Mouse (Mus musculus) liver, embryonic 14.5 days (tissue): ENCODE results near the gene Ndufab1. TPM values are rescaled to one million over a fixed set of nuclear protein-coding genes. Genes with fewer than 3 reads are reported as not detected.

Experiments
- ATAC-seq: fragments of 200-750 bp; cut with Nextera tagmentation; 2 replicates; pipeline ENCODE4 v1.8.0; 2017; ENCODE audit warnings: moderate number of reproducible peaks, mild to moderate bottlenecking, moderate library complexity; ENCODE audit not compliant: insufficient read depth
- DNase-seq, 3 experiments: peaks; one replicate each; pipeline ENCODE4 v3.0.0-alpha.2; 2012 to 2013; ENCODE audit warnings: low read depth in 3 of 3, low spot score in 3 of 3
- H3K27ac ChIP-seq: fragments of 300-500 bp; sonication (generic); 2 replicates; pipeline ENCODE4 v1.5.1; 2014; ENCODE audit warnings: moderate library complexity, mild to moderate bottlenecking, control low read depth, inconsistent platforms
- H3K27me3 ChIP-seq: fragments of 300-500 bp; sonication (generic); 2 replicates; pipeline ENCODE4 v1.6.1; 2014; ENCODE audit warnings: mild to moderate bottlenecking, low read length, moderate library complexity; ENCODE audit not compliant: control insufficient read depth, insufficient read depth
- H3K36me3 ChIP-seq: fragments of 300-500 bp; sonication (generic); replicated peaks from 2 replicates; pipeline ENCODE4 v1.6.1; 2014; ENCODE audit warnings: low read depth; ENCODE audit not compliant: control insufficient read depth, insufficient read depth
- H3K4me1 ChIP-seq, 2 experiments: fragments of 200-500 bp in 1 of 2; fragments of 300-500 bp in 1 of 2; sonication (generic) in 1 of 2; replicated peaks; 2 replicates each; pipeline ENCODE4 v1.6.1; 2012 to 2014; ENCODE audit warnings: antibody characterized with exemption in 1 of 2, inconsistent platforms in 1 of 2, low read length in 1 of 2; ENCODE audit not compliant: control insufficient read depth in 2 of 2, insufficient read depth in 2 of 2
- H3K4me2 ChIP-seq: fragments of 300-500 bp; sonication (generic); 2 replicates; pipeline ENCODE4 v1.6.1; 2014; ENCODE audit warnings: low read depth, mild to moderate bottlenecking, control low read depth, moderate library complexity
- H3K4me3 ChIP-seq, 2 experiments: fragments of 200-500 bp in 1 of 2; fragments of 300-500 bp in 1 of 2; sonication (generic) in 1 of 2; 2 replicates each; pipeline ENCODE4 v1.5.1; 2012 to 2014; ENCODE audit warnings: low read depth in 2 of 2, low read length in 2 of 2, mild to moderate bottlenecking in 2 of 2, control low read depth in 1 of 2, inconsistent platforms in 1 of 2, moderate library complexity in 1 of 2; ENCODE audit not compliant: insufficient read depth in 1 of 2
- H3K9ac ChIP-seq: fragments of 300-500 bp; sonication (generic); replicated peaks from 2 replicates; pipeline ENCODE4 v1.6.1; 2014; ENCODE audit warnings: mild to moderate bottlenecking, control low read depth, moderate library complexity
- H3K9me3 ChIP-seq: fragments of 300-500 bp; sonication (generic); 2 replicates; pipeline ENCODE4 v1.6.1; 2016; ENCODE audit warnings: low read length, mixed read lengths; ENCODE audit not compliant: control insufficient read depth
- CTCF ChIP-seq: IDR thresholded peaks from 2 replicates; pipeline ENCODE4 v1.5.1; 2016; ENCODE audit warnings: antibody characterized with exemption, low read depth, control low read depth
- EP300 ChIP-seq: IDR thresholded peaks from 2 replicates; pipeline ENCODE4 v1.6.1; 2016; ENCODE audit warnings: antibody characterized with exemption, low read depth
- WGBS: fragments of 180-500 bp; shearing (Covaris S2); extraction: QIAGEN DNeasy Blood & Tissue Kit; methylation state at CpG from one replicate; pipeline ENCODE4 v1.1.7; 2014; ENCODE audit not compliant: insufficient replicate concordance; 5-methylcytosine and 5-hydroxymethylcytosine counted together
- polyA plus RNA-seq, 2 experiments: library from polyadenylated mRNA; depleted of rRNA in 1 of 2; stranded (reverse) in 1 of 2; unstranded in 1 of 2; fragments of >200 nt; fragmentation: Nextera tagmentation in 1 of 2; extraction: Ambion mirVana in 1 of 2; gene quantifications; 2 replicates each; pipeline versions ENCODE4 v1.2.1 to v1.2.3; 2012 to 2014

The Ndufab1 gene
- polyA plus RNA-seq, 2 experiments, result 58.5 to 419 TPM

DNA sequence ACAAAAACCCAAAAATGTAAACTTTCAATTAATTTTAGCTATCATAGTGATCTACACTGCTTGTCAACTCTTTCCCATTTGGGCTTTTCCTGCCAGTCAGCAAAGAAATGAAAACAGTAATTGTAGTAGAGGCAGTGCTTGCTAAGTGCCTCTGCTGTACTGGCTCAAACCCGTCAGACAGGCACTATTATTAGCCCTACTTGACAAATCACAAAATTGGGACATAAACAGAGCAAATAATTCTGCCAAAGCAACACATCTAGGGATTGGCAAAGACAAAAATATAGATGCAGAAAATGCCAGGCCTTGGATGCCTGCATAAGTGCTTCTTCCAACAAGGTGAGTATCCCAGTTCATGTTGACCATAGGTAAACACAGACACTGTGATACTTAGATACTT is 36.0 kb downstream of the Ndufab1 start:
- Histone ChIP-seq H3K4me2 (peak overlapping the region; percentile 90), H3K4me1 (peaks cover 11 to 17% of the 10 kb centered on the region in 2 experiments), H3K9me3 (no peaks in the 10 kb centered on the region), H3K4me3 (peak overlapping the region in 1 of 2 experiments; percentile 88; a peak in 2 of 4 replicates), H3K27me3 (no peaks in the 10 kb centered on the region), H3K9ac (peak overlapping the region; percentile 84), H3K27ac (no peak overlapping the region), H3K36me3 (peaks cover 7% of the 10 kb centered on the region)
- ATAC-seq (no peak), DNase-seq (no peak)
- 53% methylated on average over 1 of the region's 1 CpGs for WGBS
- TF ChIP-seq EP300 (no peak), CTCF (no peak)

DNA sequence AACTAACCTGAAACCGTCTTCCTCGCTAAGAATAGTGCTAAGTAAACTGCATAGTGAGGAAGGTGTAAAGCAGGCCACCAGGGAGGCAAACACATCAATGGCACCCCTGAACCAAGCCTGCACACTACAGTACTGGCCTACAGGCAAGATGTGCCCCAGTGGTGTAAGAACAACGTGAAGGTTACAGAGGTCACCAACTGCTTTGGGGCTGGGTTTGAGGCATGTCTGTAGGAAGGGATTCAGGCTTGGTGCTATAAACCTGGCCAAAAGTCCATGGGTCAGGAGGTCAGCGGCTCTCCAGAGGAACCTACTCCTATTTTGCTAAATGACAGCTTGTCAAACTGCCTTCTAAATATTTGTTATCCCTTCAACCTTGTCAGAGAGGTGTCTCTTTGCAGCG is 45.1 kb downstream of the Ndufab1 start:
- Histone ChIP-seq H3K27me3 (no peaks in the 10 kb centered on the region), H3K9me3 (no peaks in the 10 kb centered on the region), H3K9ac (no peak overlapping the region), H3K4me3 (no peak overlapping the region), H3K36me3 (peaks cover 2% of the 10 kb centered on the region), H3K4me1 (0 out of 4 replicates have a peak, but pooled peaks cover 0 to 1% of the 10 kb centered on the region in 2 experiments), H3K27ac (no peak overlapping the region), H3K4me2 (no peak overlapping the region)
- ATAC-seq (no peak), DNase-seq (no peak)
- TF ChIP-seq CTCF, result no peak
- no peak for TF ChIP-seq EP300
- WGBS, result 66% methylated on average over 5 of the region's 5 CpGs

- peaks cover 2% of the 10 kb centered on the region for H3K36me3 ChIP-seq
- no peak for TF ChIP-seq CTCF
- no peak for TF ChIP-seq EP300
- H3K9ac ChIP-seq, result no peak overlapping the region
- ATAC-seq, result no peak
- H3K27ac ChIP-seq, result no peak overlapping the region
- H3K27me3 ChIP-seq, result no peaks in the 10 kb centered on the region
- no peak overlapping the region for H3K4me3 ChIP-seq
- no peaks in the 10 kb centered on the region for H3K9me3 ChIP-seq
- 50% methylated on average over 1 of the region's 1 CpGs for WGBS
- DNase-seq, result no peak
- H3K4me2 ChIP-seq, result no peak overlapping the region
- peaks cover 2 to 17% of the 10 kb centered on the region in 2 experiments; a peak in 3 of 4 replicates for H3K4me1 ChIP-seq
Measured at GRCm38 (mm10) chr7:122050834-122051233, 50.9 kb downstream of the Ndufab1 start.

GRCm38 (mm10) chr7:122048191-122048590 is 53.5 kb downstream of the Ndufab1 start:
- no peak for TF ChIP-seq EP300
- Histone ChIP-seq H3K27ac (no peak overlapping the region), H3K27me3 (no peaks in the 10 kb centered on the region), H3K9me3 (no peaks in the 10 kb centered on the region), H3K4me2 (no peak overlapping the region), H3K36me3 (peaks cover under 1% of the 10 kb centered on the region; the same call in 1 of the 2 replicates), H3K4me1 (peaks cover 2 to 21% of the 10 kb centered on the region in 2 experiments; a peak in 3 of 4 replicates), H3K4me3 (no peak overlapping the region), H3K9ac (no peak overlapping the region)
- ATAC-seq, result no peak
- no peak for DNase-seq
- 80% methylated on average over 9 of the region's 9 CpGs for WGBS

DNA sequence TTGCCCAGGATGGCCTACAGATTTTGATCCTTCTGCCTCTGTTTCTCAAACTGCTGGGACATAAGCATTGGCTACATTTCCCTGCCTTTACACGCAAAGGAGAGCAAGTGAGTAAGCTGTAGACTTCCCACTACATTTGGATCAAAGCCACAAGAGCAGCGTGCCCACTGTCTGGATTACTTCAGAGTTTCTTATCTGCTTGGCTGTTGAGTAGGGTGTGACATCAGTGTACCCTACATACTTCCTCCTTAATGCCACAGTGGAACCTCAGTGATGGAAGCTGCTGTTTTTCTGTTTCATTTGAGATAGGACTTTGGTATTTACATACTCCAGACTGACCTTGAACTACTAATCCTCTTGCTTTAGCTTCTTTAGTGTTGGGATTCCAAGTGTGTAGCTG is 54.9 kb downstream of the Ndufab1 start:
- H3K27me3 ChIP-seq, result no peaks in the 10 kb centered on the region
- no peak overlapping the region for H3K4me2 ChIP-seq
- no peak for TF ChIP-seq CTCF
- TF ChIP-seq EP300, result no peak
- no peaks in the 10 kb centered on the region for H3K9me3 ChIP-seq
- 17% methylated on average over 2 of the region's 2 CpGs for WGBS
- H3K9ac ChIP-seq, result no peak overlapping the region
- ATAC-seq (peak; percentile 56), DNase-seq (no peak)
- no peak overlapping the region for H3K4me3 ChIP-seq
- H3K4me1 ChIP-seq, result peaks cover 2 to 21% of the 10 kb centered on the region in 2 experiments; a peak in 3 of 4 replicates
- no peaks in the 10 kb centered on the region for H3K36me3 ChIP-seq
- H3K27ac ChIP-seq, result no peak overlapping the region
